Mouse (Mus musculus) midbrain, postnatal 0 days (tissue): ENCODE measurements at regions not wholly inside any gene's neighbourhood (a gene's known extent, or its start where the extent isn't known, plus 50 kb on each side); places are given as distances from the start of the nearest gene placed in this dataset.
A peak's percentile ranks its signal among the peaks of the same experiment; 100 is the strongest.

ENCODE experiments used
- ATAC-seq: fragments of 200-750 bp; cut with Nextera tagmentation; 2 replicates; pipeline ENCODE4 v1.8.0; 2017; ENCODE audit warnings: moderate number of reproducible peaks, mild to moderate bottlenecking, moderate TSS enrichment, moderate library complexity; ENCODE audit not compliant: low FRiP score
- DNase-seq: peaks from one replicate; pipeline ENCODE4 v3.0.0-alpha.2; 2015; ENCODE audit warnings: low spot score
- H3K27ac ChIP-seq: fragments of 300-500 bp; sonication (generic); 2 replicates; pipeline ENCODE4 v1.5.1; 2014; ENCODE audit warnings: low read depth, mild to moderate bottlenecking, low read length, mixed read lengths
- H3K27me3 ChIP-seq: fragments of 300-500 bp; sonication (generic); 2 replicates; pipeline ENCODE4 v1.6.1; 2014; ENCODE audit warnings: low read length, control low read depth, mixed read lengths; ENCODE audit not compliant: insufficient read depth
- H3K36me3 ChIP-seq: fragments of 300-500 bp; sonication (generic); 2 replicates; pipeline ENCODE4 v1.6.1; 2014; ENCODE audit warnings: low read length, control low read depth, mixed read lengths; ENCODE audit not compliant: insufficient read depth
- H3K4me1 ChIP-seq: fragments of 300-500 bp; sonication (generic); 2 replicates; pipeline ENCODE4 v1.6.1; 2014; ENCODE audit warnings: mild to moderate bottlenecking, control low read depth, antibody characterized with exemption, low read length, mixed read lengths; ENCODE audit not compliant: insufficient read depth
- H3K4me2 ChIP-seq: fragments of 300-500 bp; sonication (generic); 2 replicates; pipeline ENCODE4 v1.6.1; 2014; ENCODE audit warnings: low read depth, mild to moderate bottlenecking, low read length, mixed read lengths; ENCODE audit not compliant: poor library complexity, severe bottlenecking
- H3K4me3 ChIP-seq: fragments of 300-500 bp; sonication (generic); 2 replicates; pipeline ENCODE4 v1.5.1; 2014; ENCODE audit warnings: low read depth, mild to moderate bottlenecking, low read length, moderate library complexity
- H3K9ac ChIP-seq: fragments of 300-500 bp; sonication (generic); replicated peaks from 2 replicates; pipeline ENCODE4 v1.6.1; 2014; ENCODE audit warnings: mild to moderate bottlenecking, low read length, moderate library complexity, mixed read lengths; ENCODE audit not compliant: poor library complexity, severe bottlenecking
- H3K9me3 ChIP-seq: fragments of 300-500 bp; sonication (generic); 2 replicates; pipeline ENCODE4 v1.6.1; 2016; ENCODE audit warnings: low read length, control low read depth
- CTCF ChIP-seq: IDR thresholded peaks from 2 replicates; pipeline ENCODE4 v1.5.1; 2016; ENCODE audit warnings: antibody characterized with exemption, mild to moderate bottlenecking
- WGBS: fragments of 180-500 bp; shearing (Covaris S2); extraction: QIAGEN DNeasy Blood & Tissue Kit; methylation state at CpG from one replicate; pipeline ENCODE4 v1.1.7; 2014; 5-methylcytosine and 5-hydroxymethylcytosine counted together

DNA sequence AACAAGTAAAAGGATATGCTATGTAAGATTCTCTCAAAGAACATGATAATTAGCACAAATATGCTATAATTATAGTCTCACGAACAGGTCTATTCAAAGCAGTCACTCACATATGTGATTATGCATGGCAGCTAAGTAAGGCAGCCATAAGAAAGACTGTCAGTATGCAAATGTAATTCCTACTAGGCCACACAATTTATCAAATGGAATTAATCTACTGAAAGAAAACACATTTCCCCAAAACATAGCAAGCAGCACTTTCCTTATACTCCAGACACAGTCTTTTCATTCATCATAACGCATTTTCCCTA is 1242.3 kb downstream of the Zfp704 start:
- Histone ChIP-seq H3K9ac (no peak overlapping the region), H3K4me1 (no peaks in the 10 kb centered on the region), H3K4me3 (no peak overlapping the region), H3K27ac (peak overlapping the region; percentile 43; the same call in 1 of the 2 replicates), H3K4me2 (no peak overlapping the region), H3K36me3 (no peaks in the 10 kb centered on the region), H3K9me3 (no peaks in the 10 kb centered on the region), H3K27me3 (no peaks in the 10 kb centered on the region)
- ATAC-seq (0 out of 2 replicates have a peak, but pooled peaks have one; percentile 49), DNase-seq (no peak)
- WGBS, result 48% methylated on average over 2 of the region's 2 CpGs
- no peak for TF ChIP-seq CTCF

DNA sequence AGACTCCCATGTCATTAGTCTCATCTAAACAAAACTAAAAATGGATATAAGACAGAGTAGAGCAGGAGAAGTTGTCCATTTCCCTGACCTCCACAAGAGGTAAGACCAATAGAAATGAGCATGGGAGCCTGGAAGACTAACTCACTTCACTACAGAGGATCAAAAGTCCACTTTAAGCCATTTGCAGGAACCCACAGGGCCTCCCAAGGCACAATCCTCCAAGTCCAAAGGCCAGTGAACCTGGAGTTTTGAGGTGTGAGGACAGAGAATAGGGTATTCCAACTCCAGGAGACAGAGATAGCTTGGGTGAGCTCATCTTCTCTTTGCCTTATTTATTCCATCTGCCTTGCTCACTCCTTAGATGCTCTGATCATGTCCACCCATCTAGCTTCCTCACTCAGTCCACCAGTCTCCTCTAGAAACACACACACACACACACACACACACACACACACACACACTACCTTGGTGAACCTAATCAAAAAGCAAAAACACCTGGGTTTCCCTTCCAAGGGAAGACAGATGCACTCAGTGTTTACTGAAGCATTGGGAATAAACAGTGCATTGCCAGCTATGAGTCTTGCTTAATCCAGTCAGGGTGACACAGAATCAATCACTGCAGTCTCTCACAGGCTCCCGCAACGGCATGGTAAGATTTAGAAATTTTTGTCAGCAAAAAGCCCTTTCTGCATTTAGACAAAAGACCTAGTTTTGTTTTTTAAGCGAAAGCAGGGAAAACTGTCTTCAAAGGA is 1242.8 kb downstream of the Zfp704 start:
- no peaks in the 10 kb centered on the region for H3K36me3 ChIP-seq
- DNase-seq, result peak; percentile 28
- H3K4me2 ChIP-seq, result no peak overlapping the region
- no peak for TF ChIP-seq CTCF
- WGBS, result 37% methylated on average over 3 of the region's 3 CpGs
- H3K9me3 ChIP-seq, result no peaks in the 10 kb centered on the region
- peak overlapping the region; percentile 43 for H3K27ac ChIP-seq
- no peaks in the 10 kb centered on the region for H3K27me3 ChIP-seq
- H3K4me1 ChIP-seq, result no peaks in the 10 kb centered on the region
- no peak overlapping the region for H3K9ac ChIP-seq
- peak; percentile 75; the same call in 1 of the 2 replicates for ATAC-seq
- H3K4me3 ChIP-seq, result no peak overlapping the region
